Mouse (Mus musculus): ENCODE measurements around the gene Txlnb. TPM values are rescaled to one million over a fixed set of nuclear protein-coding genes. Genes with fewer than 3 reads are reported as not detected.
"Not testable (repeated sequence)": the region's sequence is repeated elsewhere in the genome, so short reads cannot be mapped to it uniquely, and the experiment has no call there.

Txlnb gene
- total RNA-seq (2015; ENCODE audit: low replicate concordance) (not detected in 2 replicates), total RNA-seq (2017; ENCODE audit: low replicate concordance) (not detected in 2 replicates)

DNA sequence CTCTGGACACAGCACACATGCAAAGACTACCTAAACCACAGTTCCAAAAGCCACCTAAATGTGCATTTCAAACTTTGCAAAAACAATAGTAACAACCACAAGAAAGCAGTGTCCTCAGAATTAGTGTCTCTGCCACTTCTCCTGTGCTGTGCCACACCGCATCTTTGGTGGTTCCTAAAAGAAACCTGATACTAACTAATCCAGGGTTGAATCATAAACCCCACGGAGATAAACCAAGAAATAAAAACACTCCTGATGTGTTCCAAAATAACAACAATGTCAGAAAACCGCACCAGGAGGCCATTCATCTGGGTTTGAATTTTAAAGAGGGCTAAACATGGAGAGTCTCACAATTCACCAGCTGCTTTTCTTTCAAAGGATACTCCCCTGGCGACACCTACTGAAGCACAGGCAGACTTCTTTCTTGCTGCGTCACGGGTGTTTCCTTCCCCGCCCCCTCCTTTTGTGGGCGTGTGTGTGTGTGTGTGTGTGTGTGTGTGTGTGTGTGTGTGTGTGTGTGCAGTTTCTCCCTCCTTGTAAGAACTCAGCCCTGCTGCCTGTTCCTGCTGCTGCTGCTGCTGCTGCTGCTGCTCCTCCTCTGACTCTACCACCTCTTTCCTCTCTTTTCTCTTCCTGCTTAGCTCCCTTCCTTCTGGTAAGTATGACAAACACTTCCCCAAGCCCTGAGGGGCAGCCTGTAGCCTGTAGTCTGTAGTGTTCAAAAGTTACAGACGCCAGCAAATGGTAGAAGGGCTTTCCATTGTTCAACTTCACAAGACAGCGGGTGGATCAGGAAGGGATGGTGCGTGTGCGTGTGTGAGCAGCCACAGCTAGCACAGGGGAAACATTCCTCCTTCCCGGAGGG lies at the start of gene Txlnb:
TSS of gene Txlnb (plus strand) at position 460 of the 865 bp plus-strand sequence.
- no peak for ATAC-seq (replicated peaks; ENCODE audit: low FRiP score, poor library complexity, severe bottlenecking)

- no peak for ATAC-seq (replicated peaks; ENCODE audit: low FRiP score, poor library complexity, severe bottlenecking)
Observed at GRCm38 (mm10) chr10:17752478-17752877, 43.5 kb upstream of the Txlnb start.

GRCm38 (mm10) chr10:17759772-17760171 lies 36.3 kb upstream of the Txlnb start:
- ATAC-seq (replicated peaks; ENCODE audit: low FRiP score, poor library complexity, severe bottlenecking) = no peak

DNA sequence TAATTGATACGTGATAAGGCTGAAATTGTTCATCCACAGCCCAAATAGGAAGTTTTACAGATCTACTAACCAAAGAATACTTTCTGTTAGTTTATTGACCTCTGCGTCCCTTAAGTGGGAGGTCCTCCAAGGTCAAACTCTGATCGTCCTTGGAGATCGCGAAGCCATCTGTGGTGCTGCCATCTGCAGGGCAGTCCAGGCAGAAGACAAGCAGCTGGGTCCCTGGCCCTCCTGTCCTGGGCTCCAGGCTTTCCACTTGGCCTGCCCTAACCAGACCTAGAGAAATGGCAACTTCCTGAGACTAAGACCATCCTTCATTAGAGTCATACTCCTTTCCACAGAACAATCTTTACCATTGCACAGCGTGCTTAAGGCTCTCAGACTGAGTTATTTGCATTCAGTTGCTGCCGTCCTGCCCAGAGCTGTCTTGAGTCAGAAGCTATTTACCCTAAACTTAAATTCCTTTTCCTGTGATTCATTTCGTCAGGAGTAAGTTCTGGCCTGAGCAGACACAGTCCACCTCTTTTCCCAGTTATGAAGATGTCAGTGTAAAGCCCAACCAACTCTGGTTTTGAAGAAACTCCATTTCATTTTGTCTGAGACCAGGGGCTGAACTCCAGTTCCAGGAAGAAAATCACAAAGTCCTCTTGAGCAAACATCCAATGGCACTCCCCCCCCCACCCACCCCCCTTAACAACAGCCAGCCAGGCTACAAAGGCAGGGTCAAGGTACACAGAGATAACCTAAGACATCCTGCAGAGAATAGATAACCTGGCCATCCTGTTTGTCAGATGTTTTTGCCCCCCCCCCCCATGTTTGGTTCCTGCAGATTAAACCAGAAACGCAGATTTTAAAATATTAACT lies 35.0 kb upstream of the Txlnb start:
- ATAC-seq (replicated peaks; ENCODE audit: low FRiP score, poor library complexity, severe bottlenecking) = no peak

- no peak for ATAC-seq (replicated peaks; ENCODE audit: low FRiP score, poor library complexity, severe bottlenecking)
Observed at GRCm38 (mm10) chr10:17761652-17762051, 34.4 kb upstream of the Txlnb start.

GRCm38 (mm10) chr10:17762946-17763345 lies 33.1 kb upstream of the Txlnb start:
- ATAC-seq (replicated peaks; ENCODE audit: low FRiP score, poor library complexity, severe bottlenecking) = no peak

DNA sequence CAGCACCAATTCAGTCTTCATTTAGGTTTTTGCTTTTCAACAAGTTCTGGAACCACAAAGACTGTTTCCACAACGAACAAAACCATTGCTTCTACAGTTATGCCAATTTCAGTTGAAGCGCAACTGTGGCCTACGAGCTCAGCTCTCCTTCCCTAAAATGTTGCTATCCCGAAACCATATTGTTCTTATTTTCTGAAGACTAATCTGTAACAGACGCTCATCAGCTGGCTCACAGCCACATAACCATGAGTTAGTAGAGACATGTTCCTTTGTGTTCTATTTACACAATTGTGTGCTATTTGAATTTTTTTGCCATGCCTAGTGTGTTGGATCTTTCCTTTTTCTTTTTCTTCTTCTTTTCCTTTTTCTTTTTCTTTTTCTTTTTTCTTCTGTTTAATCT lies 26.2 kb upstream of the Txlnb start:
- ATAC-seq (replicated peaks; ENCODE audit: low FRiP score, poor library complexity, severe bottlenecking) = no peak

GRCm38 (mm10) chr10:17772364-17772763 lies 23.7 kb upstream of the Txlnb start:
- ATAC-seq (replicated peaks; ENCODE audit: low FRiP score, poor library complexity, severe bottlenecking) = no peak

GRCm38 (mm10) chr10:17774366-17774765 lies 21.7 kb upstream of the Txlnb start:
- ATAC-seq (replicated peaks; ENCODE audit: low FRiP score, poor library complexity, severe bottlenecking) = no peak

DNA sequence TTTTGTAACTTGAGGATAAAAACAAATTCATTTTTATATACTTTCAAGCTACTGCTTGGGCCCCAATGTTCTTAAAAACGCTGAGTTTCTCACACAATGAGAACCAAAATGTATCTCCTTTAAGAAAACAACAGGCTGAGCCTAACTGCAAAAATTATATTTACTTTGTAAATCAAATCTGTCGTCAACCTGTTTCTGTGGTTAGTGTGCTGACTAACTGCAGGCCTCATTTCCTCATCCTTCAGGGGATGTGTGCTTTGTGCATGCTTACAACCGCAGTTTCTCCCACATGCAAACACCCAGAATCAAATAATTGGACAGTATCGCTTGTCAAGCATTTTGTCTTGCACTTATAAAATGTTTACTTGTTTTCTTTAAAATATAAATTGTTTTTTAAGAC lies 20.9 kb upstream of the Txlnb start:
- ATAC-seq (replicated peaks; ENCODE audit: low FRiP score, poor library complexity, severe bottlenecking) = no peak

GRCm38 (mm10) chr10:17776684-17777083 lies 19.3 kb upstream of the Txlnb start:
- ATAC-seq (replicated peaks; ENCODE audit: low FRiP score, poor library complexity, severe bottlenecking) = not testable (repeated sequence)

GRCm38 (mm10) chr10:17786771-17787170 lies 9.3 kb upstream of the Txlnb start:
- ATAC-seq (replicated peaks; ENCODE audit: low FRiP score, poor library complexity, severe bottlenecking) = no peak

DNA sequence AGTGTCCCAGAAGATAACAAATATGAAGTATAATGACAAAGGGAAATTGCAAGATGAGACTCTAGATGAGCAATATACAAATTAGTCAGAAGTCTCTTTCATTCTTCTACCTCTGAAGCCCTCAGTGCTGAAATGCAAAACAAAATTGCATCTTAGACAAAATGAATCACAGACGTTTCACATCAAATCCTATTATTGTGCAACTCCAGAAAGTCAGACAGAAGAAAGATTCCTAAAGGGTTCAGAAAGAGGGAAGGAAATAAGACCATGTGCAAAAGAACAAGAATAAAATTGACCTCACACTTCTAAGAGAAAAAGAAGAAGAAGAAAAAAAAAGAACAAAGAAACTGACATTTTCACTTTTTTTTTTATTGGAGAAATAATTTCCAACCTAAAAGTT lies 8.1 kb upstream of the Txlnb start:
- no peak for ATAC-seq (replicated peaks; ENCODE audit: low FRiP score, poor library complexity, severe bottlenecking)

DNA sequence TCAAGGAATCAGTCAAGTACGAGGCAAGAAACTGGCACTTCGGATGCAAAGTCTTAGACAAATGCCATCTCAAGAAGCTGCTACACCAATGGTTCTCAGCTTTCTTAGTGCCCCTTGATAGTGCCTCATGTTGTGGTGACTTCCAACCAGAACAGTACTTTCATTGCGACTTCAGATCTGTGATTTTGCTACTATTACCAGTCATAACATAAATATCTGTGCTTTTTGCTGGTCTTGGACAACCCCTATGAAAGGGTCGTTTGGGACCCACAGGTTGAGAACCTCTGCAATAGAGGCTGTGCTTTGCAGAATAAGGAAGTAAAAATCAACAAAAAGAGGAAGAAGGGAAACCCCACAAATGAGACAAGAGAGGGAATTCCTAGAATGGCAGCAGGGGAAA lies 7.7 kb upstream of the Txlnb start:
- no peak for ATAC-seq (replicated peaks; ENCODE audit: low FRiP score, poor library complexity, severe bottlenecking)

DNA sequence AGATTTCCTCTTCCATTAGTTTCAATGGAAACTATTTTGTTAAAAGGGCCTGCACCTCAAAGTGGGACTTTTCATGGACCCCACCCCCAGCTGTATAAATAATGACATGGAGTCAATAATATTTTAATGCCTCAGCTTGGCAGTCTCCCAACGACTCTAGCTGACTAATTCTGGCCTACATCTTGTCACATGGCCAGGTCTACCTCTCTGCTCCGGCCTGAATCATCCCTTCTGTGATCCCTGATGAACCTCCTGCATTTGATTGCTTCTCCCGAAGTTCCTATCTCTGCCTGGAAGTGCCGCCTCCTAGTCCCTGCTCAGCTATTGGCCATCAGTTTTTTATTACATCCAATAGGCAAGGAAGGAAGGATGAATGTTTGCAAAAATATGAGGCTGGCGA lies 2.1 kb upstream of the Txlnb start:
- no peak for ATAC-seq (replicated peaks; ENCODE audit: low FRiP score, poor library complexity, severe bottlenecking)

DNA sequence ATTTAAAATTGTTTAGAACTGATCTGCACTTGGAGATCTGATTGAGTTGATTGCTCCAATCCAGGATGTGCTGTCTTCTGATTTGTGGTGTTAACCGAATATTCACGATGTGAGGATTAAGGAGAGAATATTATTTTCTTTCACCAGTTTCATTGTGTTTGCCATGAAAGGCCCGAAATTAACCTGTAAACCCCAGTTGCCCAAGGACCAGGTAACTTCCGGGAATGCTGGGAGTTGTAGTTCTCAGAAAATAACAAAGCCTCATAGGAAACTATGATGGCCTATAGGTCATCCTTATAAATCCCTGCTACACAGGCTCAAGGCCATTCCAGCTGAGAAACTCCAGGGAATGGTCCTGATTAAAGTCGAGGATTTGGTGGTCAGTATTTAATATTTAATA lies 1.6 kb upstream of the Txlnb start:
- ATAC-seq (replicated peaks; ENCODE audit: low FRiP score, poor library complexity, severe bottlenecking) = no peak

DNA sequence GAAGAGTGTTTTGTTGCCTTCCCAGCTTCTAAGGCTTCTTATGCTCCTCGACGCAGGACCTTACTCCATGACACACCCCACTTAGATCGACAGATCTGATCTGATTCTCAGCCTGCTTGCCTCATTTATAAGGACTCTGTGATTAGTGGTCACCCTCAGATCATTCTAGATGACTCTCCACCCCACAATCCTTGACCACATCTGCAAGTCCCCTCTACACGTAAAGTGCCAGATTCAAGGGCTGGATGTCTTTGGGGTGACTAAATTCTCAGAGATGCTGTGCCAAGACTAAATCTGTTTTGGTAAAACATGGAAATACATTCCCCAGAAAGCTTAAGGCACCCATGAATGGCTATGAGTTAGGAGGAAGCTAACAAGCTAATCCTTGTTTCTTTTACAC lies 799 bp upstream of the Txlnb start:
- no peak for ATAC-seq (replicated peaks; ENCODE audit: low FRiP score, poor library complexity, severe bottlenecking)

DNA sequence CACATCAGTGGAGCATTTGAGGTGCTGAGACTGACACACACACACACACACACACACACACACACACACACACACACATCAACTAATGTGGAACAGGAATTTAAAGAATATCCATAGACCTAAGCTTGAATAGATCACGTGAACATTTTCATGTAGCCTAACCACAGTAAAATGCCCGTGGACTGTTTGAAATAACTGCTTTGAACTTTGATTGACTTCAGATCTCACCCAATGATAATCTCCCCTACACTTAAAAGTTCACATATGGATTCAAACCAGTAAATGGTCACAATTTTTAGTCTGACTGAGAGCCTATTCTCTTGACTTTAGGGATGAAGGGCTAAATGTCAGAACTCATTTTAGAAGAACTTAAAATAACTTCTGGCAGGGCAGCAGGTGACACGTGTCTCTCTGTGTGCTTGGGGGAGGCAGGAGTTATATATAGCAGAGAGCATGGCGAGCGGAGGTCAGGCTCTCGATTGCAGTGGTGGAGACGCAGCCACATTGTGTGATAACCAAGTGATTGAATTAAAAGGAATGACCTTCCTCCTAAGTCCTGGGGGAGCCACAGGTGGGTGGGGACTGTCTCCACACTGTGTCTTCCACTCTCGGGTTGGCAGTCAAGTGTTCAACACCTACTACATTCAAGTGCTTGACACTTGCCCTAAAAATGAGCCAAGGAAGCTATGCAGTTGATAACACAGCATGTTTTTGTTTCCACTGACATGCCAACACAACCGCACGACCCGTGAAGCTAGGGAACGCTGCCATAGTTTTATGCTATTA lies 1.0 kb downstream of the Txlnb start:
- no peak for ATAC-seq (replicated peaks; ENCODE audit: low FRiP score, poor library complexity, severe bottlenecking)

DNA sequence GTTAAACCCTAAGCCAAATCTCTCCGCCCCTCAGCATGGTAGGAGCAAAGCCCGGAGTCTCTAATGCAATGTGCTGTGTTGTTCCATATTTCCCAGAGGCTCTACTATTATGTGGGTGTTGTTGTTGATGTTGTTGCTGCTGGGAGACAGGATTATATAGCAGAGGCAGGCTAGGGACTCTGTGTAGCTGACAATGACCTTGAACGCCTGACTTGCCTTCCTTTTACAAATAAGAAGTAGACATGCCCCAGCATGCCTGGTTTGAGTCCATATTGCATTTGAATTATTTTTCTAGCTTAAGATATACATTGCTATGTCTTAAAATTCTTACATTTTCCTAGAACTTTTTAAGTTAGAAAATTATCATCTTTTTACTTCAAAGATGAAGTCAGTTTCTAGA lies 1.7 kb downstream of the Txlnb start:
- ATAC-seq (replicated peaks; ENCODE audit: low FRiP score, poor library complexity, severe bottlenecking) = no peak

DNA sequence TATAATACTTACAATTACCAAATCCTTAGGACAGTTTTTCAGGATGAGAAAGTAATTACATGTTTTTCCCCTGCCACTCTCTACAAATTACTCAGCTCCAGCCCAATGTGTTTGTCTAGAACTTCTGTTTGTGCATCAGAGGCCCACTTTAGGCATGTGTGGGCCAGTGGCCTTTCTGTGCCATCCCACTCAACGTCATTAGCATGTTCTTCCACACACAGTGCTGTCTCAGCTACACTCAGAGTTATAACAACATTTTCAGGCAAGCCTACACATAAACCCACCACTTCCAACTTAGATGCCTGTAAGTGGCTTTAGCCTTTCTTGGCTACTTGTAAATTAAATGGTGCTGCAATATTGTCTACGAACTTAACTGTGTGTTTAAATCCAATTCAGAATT lies 5.8 kb downstream of the Txlnb start:
- no peak for ATAC-seq (replicated peaks; ENCODE audit: low FRiP score, poor library complexity, severe bottlenecking)

Data from erythroblast, adult 5-6 weeks (primary cell).